Mouse (Mus musculus) embryonic fibroblast, embryonic 13.5 days (primary cell): ENCODE measurements around the gene Plxnc1. TPM values are rescaled to one million over a fixed set of nuclear protein-coding genes. Genes with fewer than 3 reads are reported as not detected.

Experiments used
- H3K27ac ChIP-seq: 2 replicates; pipeline ENCODE4 v1.5.1; 2012; ENCODE audit warnings: low read length, control low read depth, inconsistent platforms; ENCODE audit not compliant: insufficient read depth
- H3K4me1 ChIP-seq: 2 replicates; pipeline ENCODE4 v1.6.1; 2011; ENCODE audit warnings: low read length; ENCODE audit not compliant: control insufficient read depth, insufficient read depth
- H3K4me3 ChIP-seq: 2 replicates; pipeline ENCODE4 v1.5.1; 2011; ENCODE audit warnings: mild to moderate bottlenecking, control low read depth, low read length; ENCODE audit not compliant: insufficient read depth
- CTCF ChIP-seq: IDR thresholded peaks from 2 replicates; pipeline ENCODE4 v1.5.1; 2011; ENCODE audit warnings: mild to moderate bottlenecking, control low read depth, low read length, moderate library complexity, borderline replicate concordance; ENCODE audit not compliant: insufficient read depth
- POLR2A ChIP-seq: IDR thresholded peaks from 2 replicates; pipeline ENCODE4 v1.6.1; 2011; ENCODE audit warnings: low read depth, mild to moderate bottlenecking, control low read depth, low read length, moderate library complexity
- polyA plus RNA-seq: library from polyadenylated mRNA; stranded (reverse); fragments of >200 nt; gene quantifications from 2 replicates; pipeline ENCODE4 v1.2.4, GENCODE M21; 2011; ENCODE audit warnings: low read depth; ENCODE audit not compliant: missing spikeins, insufficient read length

Gene Plxnc1
- polyA plus RNA-seq, 1 experiment = 16.5 TPM

DNA sequence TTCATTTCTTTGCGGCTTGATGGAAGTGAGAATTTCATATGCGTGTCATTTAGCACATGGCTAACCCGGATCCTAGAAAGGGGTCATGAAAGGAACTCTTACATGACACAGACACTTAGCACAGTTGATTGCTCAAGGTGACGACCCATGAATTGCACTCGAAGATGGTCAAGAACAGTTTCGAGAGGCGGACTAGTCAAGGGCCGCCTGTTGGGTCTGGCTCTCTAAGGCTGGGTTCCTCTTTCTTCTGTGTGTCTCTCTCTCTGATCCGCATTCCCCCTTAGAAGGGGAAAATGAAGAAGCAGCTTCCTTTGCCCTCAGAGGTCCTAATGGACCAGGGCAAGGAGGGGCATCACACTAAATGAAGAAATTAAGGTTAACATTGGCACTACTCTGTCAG is 94.7 kb downstream of the Plxnc1 start:
- H3K4me3 ChIP-seq = no peak overlapping the region
- no peaks in the 10 kb centered on the region for H3K4me1 ChIP-seq
- no peak for TF ChIP-seq POLR2A
- no peak for TF ChIP-seq CTCF
- no peak overlapping the region for H3K27ac ChIP-seq

DNA sequence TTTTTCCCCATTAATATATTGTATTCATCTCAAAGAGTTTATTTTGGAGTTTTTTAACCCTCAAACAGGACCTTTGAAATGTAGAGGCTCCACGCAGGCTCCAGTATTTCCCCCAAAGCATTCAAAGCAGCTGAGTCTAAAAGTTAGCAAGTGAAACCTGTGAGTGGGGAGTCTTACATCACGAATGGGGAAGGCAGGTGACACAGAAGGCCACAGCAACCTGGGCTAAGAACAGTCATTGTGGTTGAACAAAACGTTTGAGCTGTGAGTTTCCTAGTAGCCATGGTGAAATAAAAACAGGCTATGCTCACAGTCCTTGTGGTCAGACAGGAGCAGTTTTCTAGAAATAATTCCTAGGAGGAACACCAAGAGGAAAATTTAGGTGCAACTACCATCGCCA is 95.3 kb downstream of the Plxnc1 start:
- Histone ChIP-seq H3K4me3 (no peak overlapping the region), H3K27ac (no peak overlapping the region), H3K4me1 (no peaks in the 10 kb centered on the region)
- TF ChIP-seq CTCF = no peak
- no peak for TF ChIP-seq POLR2A

DNA sequence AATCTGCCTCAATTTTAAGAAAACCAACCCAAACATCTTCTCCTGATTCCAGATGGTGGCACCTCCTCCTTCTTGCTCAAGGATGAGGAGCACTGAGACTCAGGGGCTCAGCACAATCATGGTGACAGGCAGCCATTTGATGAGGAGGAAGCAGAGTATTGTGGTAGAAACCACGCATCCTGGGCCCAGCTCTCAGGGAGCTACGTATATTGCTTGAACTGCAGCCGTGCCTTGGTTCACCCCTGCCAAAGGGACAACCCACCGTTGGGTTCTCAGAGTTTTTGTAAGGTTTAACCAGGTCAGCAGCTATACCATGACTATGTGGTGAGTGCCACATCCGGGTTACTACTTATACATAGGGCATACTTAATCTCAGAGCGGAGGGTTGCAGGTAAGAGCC is 96.3 kb downstream of the Plxnc1 start:
- TF ChIP-seq POLR2A (no peak), CTCF (no peak)
- no peak overlapping the region for H3K4me3 ChIP-seq
- H3K4me1 ChIP-seq = no peaks in the 10 kb centered on the region

DNA sequence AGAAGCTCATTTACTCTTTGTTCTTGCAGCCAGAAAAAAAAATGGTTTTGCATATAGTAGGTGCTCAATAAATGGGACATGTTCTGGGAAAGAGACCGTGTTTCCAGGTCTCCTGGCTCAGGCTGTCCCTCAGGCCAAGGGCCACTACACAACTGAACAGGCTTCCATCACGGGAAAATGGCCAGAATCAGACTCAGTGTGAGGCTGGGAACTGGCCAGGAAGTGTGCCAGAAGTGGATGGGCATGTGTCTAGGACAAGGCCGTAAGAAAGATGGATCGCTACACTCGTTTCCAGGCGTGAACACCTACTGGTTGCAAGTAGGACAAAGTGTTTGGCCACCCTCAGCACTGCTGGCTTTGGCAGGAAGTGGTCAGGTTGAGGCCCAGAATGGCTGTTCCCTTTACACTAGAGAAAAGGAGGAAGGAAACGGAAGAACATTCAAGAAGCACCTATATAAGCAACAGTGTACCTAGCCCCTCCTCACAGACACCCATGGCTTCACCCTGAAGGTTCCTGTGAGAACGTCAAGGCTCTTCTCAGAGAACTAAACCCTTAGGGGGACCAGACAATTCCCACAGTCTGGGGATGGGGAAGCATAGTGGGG is 98.0 kb downstream of the Plxnc1 start:
- no peaks in the 10 kb centered on the region for H3K4me1 ChIP-seq
- H3K27ac ChIP-seq = no peak overlapping the region
- TF ChIP-seq CTCF (no peak), POLR2A (no peak)
- H3K4me3 ChIP-seq = no peak overlapping the region

More for the DNA sequence above, 96.3 kb downstream of the Plxnc1 start:
- H3K27ac ChIP-seq = no peak overlapping the region

DNA sequence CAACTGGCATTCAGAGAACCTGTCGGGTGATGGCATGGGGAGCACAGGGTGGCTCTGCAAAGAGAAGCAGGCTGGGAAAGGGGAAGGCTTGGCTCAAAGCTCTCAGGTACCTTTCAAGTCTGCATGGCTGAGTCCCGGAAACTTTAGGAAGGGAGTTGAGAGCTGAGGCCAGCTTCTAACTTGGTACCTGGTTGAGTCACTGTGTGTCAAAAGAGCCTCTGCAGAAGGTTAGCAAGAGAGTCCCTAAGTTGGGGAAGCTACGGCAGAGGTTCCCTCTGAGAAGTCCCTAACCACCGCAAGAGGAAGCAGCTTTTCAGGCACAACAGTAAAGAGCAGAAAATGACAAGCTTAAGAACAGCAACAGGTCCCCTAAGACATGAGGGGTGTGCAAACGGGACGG is 99.9 kb downstream of the Plxnc1 start:
- TF ChIP-seq POLR2A (no peak), CTCF (no peak)
- Histone ChIP-seq H3K4me3 (no peak overlapping the region), H3K4me1 (no peaks in the 10 kb centered on the region), H3K27ac (no peak overlapping the region)

DNA sequence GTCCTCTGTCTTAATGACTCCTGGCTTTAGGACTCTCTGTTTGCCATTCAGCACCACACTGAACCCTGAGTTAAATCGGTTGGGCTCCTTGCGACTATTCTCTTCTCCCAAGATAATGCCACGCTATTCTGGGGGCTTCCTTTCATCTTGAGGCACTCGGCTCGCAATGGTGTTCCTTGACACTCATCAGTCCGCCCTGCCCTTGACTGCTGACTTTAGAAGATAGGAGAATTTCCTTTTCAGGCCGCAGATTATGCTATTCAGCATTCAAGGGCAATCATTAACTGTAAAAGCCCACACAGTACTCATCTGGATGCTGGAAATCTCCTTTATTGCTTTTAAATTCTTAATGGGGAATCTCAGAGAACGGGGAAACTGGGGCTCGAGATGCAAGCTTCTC is 108.8 kb downstream of the Plxnc1 start:
- Histone ChIP-seq H3K4me3 (no peak overlapping the region), H3K4me1 (no peaks in the 10 kb centered on the region), H3K27ac (no peak overlapping the region)
- TF ChIP-seq POLR2A = no peak
- TF ChIP-seq CTCF = no peak

DNA sequence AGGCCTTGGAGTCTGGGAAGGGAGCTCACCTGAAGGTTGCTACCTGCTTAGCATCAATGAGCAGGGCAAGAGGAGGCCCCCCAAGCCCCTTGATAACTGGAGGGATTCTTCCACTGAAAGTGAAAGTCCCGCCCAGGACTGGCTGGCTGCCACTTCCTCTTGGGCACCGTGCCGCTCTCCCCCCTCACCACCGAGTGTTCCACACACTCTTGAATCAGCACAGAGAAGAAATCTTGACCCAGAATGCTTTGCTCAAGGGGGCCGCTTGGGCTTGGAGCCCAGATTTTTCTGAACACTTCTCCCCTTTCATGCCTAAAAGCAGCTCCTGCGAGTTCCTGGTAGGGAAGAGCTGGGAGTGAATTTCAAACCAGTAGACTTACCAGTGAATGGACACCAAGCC is 115.2 kb downstream of the Plxnc1 start:
- Histone ChIP-seq H3K4me1 (no peaks in the 10 kb centered on the region), H3K27ac (no peak overlapping the region)
- TF ChIP-seq CTCF (no peak), POLR2A (no peak)

DNA sequence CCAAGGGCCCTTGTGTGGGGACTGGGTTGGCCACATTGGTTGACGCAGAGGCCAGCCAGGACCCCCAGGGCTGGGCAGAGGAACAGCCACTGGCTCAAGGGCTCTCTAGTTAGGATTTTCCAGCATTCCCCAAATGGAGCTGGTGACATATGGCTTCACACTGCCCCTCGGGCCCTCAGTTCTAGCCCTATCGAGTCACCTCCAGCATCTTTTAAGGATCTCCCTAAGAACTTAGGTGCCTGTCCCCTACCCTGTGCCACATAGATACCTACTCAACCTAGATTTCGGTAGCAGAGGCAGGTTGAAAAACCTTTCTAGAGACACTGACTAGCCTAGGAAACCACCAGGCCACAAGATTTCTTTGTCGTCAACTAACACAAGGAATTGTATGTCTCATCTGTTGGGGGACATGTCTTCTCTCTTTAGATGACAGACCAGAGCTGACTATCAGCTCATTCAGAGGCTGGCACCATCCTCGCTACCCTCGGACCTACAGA is 115.9 kb downstream of the Plxnc1 start:
- Histone ChIP-seq H3K4me1 (peaks cover under 1% of the 10 kb centered on the region; the same call in 1 of the 2 replicates), H3K4me3 (no peak overlapping the region), H3K27ac (no peak overlapping the region)
- TF ChIP-seq CTCF (no peak), POLR2A (no peak)

More for the DNA sequence above, 115.2 kb downstream of the Plxnc1 start:
- H3K4me3 ChIP-seq = no peak overlapping the region

DNA sequence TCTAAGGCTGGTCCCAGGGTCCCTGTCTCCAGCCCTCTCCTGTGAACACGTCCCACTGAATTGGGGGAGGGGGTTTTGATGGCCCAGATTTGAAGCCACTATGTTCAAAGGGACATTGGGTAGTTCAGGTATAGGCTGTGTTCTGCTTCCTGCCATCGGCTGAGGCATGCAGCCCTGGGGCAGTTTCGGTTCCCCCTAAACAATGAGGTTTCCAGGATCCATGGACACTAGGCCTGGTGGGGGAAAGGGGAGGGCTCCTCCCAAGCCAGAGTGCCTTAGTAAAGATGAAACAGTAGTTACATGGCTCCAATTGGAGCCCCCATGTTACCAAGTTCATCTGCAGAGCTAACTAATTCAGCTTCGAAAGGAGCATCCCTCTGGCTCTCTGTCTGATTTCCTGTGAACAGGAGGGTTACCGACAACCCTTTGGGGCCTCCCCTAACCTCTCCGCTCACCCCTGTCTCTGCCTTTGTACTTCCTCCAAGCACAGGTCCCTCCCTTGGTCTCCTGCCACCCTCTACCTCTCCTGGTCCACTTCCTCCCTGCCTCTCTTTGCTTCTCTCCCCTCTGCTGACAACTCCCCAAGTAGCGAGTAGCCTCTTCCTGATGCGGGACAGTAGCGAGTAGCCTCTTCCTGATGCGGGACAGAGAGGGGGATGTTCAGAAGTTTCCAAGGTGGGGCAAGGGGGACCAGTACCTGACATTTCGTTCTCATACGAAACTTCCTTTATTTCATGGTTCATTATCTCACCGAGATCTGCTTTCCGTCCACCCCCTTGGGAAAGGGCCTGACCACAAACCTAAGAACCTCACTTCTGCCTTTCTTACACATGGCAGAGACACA is 116.5 kb downstream of the Plxnc1 start:
- peaks cover 3% of the 10 kb centered on the region; the same call in 1 of the 2 replicates for H3K4me1 ChIP-seq
- no peak overlapping the region for H3K4me3 ChIP-seq
- TF ChIP-seq POLR2A = no peak
- TF ChIP-seq CTCF = no peak
- H3K27ac ChIP-seq = no peak overlapping the region

DNA sequence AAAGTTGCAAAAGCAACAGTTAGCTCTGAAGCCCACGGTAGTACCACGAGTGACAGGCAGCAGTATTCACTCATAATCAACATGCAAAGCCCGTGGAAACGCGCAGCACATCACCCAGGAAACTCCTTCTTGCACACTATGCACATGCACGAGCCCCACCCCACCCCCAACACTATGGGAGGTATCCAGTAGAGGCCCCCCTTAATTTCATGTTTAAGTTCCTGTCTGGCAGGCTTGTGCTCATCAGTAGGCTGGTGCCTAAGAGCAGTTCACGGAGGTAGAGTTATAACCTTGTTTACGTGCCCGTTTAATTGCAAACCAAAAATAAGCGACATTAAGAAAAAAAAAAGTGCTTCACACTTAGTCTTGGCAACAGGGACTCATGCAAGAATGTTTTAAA is 117.3 kb downstream of the Plxnc1 start:
- TF ChIP-seq CTCF = no peak
- Histone ChIP-seq H3K4me1 (peaks cover 3% of the 10 kb centered on the region; the same call in 1 of the 2 replicates), H3K27ac (no peak overlapping the region), H3K4me3 (no peak overlapping the region)
